Mouse (Mus musculus): Measurements from ENCODE around the gene Sub1. TPM values are rescaled to one million over a fixed set of nuclear protein-coding genes. Genes with fewer than 3 reads are reported as not detected.

Gene Sub1
- 608 and 620 TPM in 2 replicates for polyA plus RNA-seq (2015; fragmentation: Nextera tagmentation; extraction: Ambion mirVana)

- Histone ChIP-seq H3K36me3 (ENCODE audit: insufficient read depth, low read length) (no peaks in the 10 kb centered on the region), H3K4me1 (ENCODE audit: insufficient read depth, low read depth, low read length) (peaks cover 10% of the 10 kb centered on the region; the same call in 1 of the 2 replicates), H3K4me2 (replicated peaks; ENCODE audit: low read depth, low read length) (peak within 1 kb of the TSS; percentile 62), H3K9ac (replicated peaks; ENCODE audit: low read depth) (peak within 1 kb of the TSS; percentile 98), H3K9me3 (ENCODE audit: low read length) (no peaks in the 10 kb centered on the region), H3K27ac (ENCODE audit: low read length) (peak within 1 kb of the TSS; percentile 96), H3K4me3 (ENCODE audit: low read depth, low read length) (peak within 1 kb of the TSS; percentile 100), H3K27me3 (replicated peaks; ENCODE audit: insufficient read depth, low read length) (no peaks in the 10 kb centered on the region)
- no peak for TF ChIP-seq CTCF (IDR thresholded peaks at IDR 0.05)
- no peak for TF ChIP-seq EP300 (IDR thresholded peaks at IDR 0.05)
- 94% methylated on average over 7 of the region's 7 CpGs for WGBS
- no peak for DNase-seq (ENCODE audit: low spot score)
- no peak for ATAC-seq
Measured at GRCm38 (mm10) chr15:11996883-11997282, at the start of gene Sub1. Gene Sub1 (minus strand): TSS chr15:11996983.

- Histone ChIP-seq H3K4me2 (replicated peaks; ENCODE audit: low read depth, low read length) (no peak overlapping the region), H3K9ac (replicated peaks; ENCODE audit: low read depth) (no peak overlapping the region), H3K4me1 (ENCODE audit: insufficient read depth, low read depth, low read length) (no peaks in the 10 kb centered on the region), H3K27me3 (replicated peaks; ENCODE audit: insufficient read depth, low read length) (no peaks in the 10 kb centered on the region), H3K27ac (ENCODE audit: low read length) (no peak overlapping the region), H3K4me3 (ENCODE audit: low read depth, low read length) (no peak overlapping the region), H3K9me3 (ENCODE audit: low read length) (no peaks in the 10 kb centered on the region), H3K36me3 (ENCODE audit: insufficient read depth, low read length) (no peaks in the 10 kb centered on the region)
- no peak for ATAC-seq
- WGBS = 56% methylated on average over 5 of the region's 5 CpGs
- TF ChIP-seq EP300 (IDR thresholded peaks at IDR 0.05) (no peak), CTCF (IDR thresholded peaks at IDR 0.05) (no peak)
- no peak for DNase-seq (ENCODE audit: low spot score)
Measured at GRCm38 (mm10) chr15:12040407-12040710, 43.6 kb upstream of the Sub1 start.

- WGBS = 60% methylated on average over 15 of the region's 15 CpGs
Measured at GRCm38 (mm10) chr15:12039671-12040406, 43.1 kb upstream of the Sub1 start.

GRCm38 (mm10) chr15:12039256-12039655 lies 42.5 kb upstream of the Sub1 start:
- Histone ChIP-seq H3K9ac (replicated peaks; ENCODE audit: low read depth) (no peak overlapping the region), H3K36me3 (ENCODE audit: insufficient read depth, low read length) (no peaks in the 10 kb centered on the region), H3K9me3 (ENCODE audit: low read length) (no peaks in the 10 kb centered on the region), H3K4me3 (ENCODE audit: low read depth, low read length) (no peak overlapping the region), H3K27ac (ENCODE audit: low read length) (no peak overlapping the region), H3K27me3 (replicated peaks; ENCODE audit: insufficient read depth, low read length) (no peaks in the 10 kb centered on the region), H3K4me1 (ENCODE audit: insufficient read depth, low read depth, low read length) (no peaks in the 10 kb centered on the region), H3K4me2 (replicated peaks; ENCODE audit: low read depth, low read length) (no peak overlapping the region)
- 78% methylated on average over 10 of the region's 10 CpGs for WGBS
- DNase-seq (ENCODE audit: low spot score) (no peak), ATAC-seq (no peak)
- TF ChIP-seq EP300 (IDR thresholded peaks at IDR 0.05) (no peak), CTCF (IDR thresholded peaks at IDR 0.05) (no peak)

More at GRCm38 (mm10) chr15:12039671-12040406, 43.1 kb upstream of the Sub1 start:
- H3K9me3 ChIP-seq (ENCODE audit: low read length) = no peaks in the 10 kb centered on the region
- H3K27ac ChIP-seq (ENCODE audit: low read length) = no peak overlapping the region
- no peak overlapping the region for H3K4me3 ChIP-seq (ENCODE audit: low read depth, low read length)
- H3K4me2 ChIP-seq (replicated peaks; ENCODE audit: low read depth, low read length) = no peak overlapping the region
- H3K36me3 ChIP-seq (ENCODE audit: insufficient read depth, low read length) = no peaks in the 10 kb centered on the region
- no peaks in the 10 kb centered on the region for H3K4me1 ChIP-seq (ENCODE audit: insufficient read depth, low read depth, low read length)
- H3K9ac ChIP-seq (replicated peaks; ENCODE audit: low read depth) = no peak overlapping the region
- DNase-seq (ENCODE audit: low spot score) (peak; percentile 46), ATAC-seq (peak; percentile 56)
- TF ChIP-seq CTCF (IDR thresholded peaks at IDR 0.05) (no peak), EP300 (IDR thresholded peaks at IDR 0.05) (no peak)
- no peaks in the 10 kb centered on the region for H3K27me3 ChIP-seq (replicated peaks; ENCODE audit: insufficient read depth, low read length)

GRCm38 (mm10) chr15:12037866-12038625 lies 41.3 kb upstream of the Sub1 start:
- Histone ChIP-seq H3K4me2 (replicated peaks; ENCODE audit: low read depth, low read length) (no peak overlapping the region), H3K27ac (ENCODE audit: low read length) (no peak overlapping the region), H3K27me3 (replicated peaks; ENCODE audit: insufficient read depth, low read length) (no peaks in the 10 kb centered on the region), H3K9ac (replicated peaks; ENCODE audit: low read depth) (no peak overlapping the region), H3K9me3 (ENCODE audit: low read length) (no peaks in the 10 kb centered on the region), H3K36me3 (ENCODE audit: insufficient read depth, low read length) (no peaks in the 10 kb centered on the region), H3K4me1 (ENCODE audit: insufficient read depth, low read depth, low read length) (no peaks in the 10 kb centered on the region), H3K4me3 (ENCODE audit: low read depth, low read length) (no peak overlapping the region)
- WGBS = 66% methylated on average over 10 of the region's 10 CpGs
- TF ChIP-seq CTCF (IDR thresholded peaks at IDR 0.05) = no peak
- TF ChIP-seq EP300 (IDR thresholded peaks at IDR 0.05) = no peak
- no peak for ATAC-seq
- DNase-seq (ENCODE audit: low spot score) = no peak

- Histone ChIP-seq H3K27me3 (replicated peaks; ENCODE audit: insufficient read depth, low read length) (no peaks in the 10 kb centered on the region), H3K9ac (replicated peaks; ENCODE audit: low read depth) (no peak overlapping the region), H3K9me3 (ENCODE audit: low read length) (no peaks in the 10 kb centered on the region), H3K36me3 (ENCODE audit: insufficient read depth, low read length) (no peaks in the 10 kb centered on the region), H3K4me2 (replicated peaks; ENCODE audit: low read depth, low read length) (no peak overlapping the region; the same call in 1 of the 2 replicates), H3K4me1 (ENCODE audit: insufficient read depth, low read depth, low read length) (no peaks in the 10 kb centered on the region), H3K4me3 (ENCODE audit: low read depth, low read length) (no peak overlapping the region), H3K27ac (ENCODE audit: low read length) (no peak overlapping the region)
- ATAC-seq = peak; percentile 80
- peak; percentile 84 for DNase-seq (ENCODE audit: low spot score)
- TF ChIP-seq EP300 (IDR thresholded peaks at IDR 0.05) (no peak), CTCF (IDR thresholded peaks at IDR 0.05) (peak; percentile 63)
- WGBS = 46% methylated on average over 7 of the region's 7 CpGs
Measured at GRCm38 (mm10) chr15:12037217-12037616, 40.4 kb upstream of the Sub1 start.
